Mouse (Mus musculus) left cerebral cortex, adult 6 months (tissue): Measurements from ENCODE around the gene Akap7. TPM values are rescaled to one million over a fixed set of nuclear protein-coding genes. Genes with fewer than 3 reads are reported as not detected.

Experiments
- long read RNA-seq, 2 experiments: library from polyadenylated mRNA; unstranded; transcript quantifications; one replicate each; pipeline ENCODE4 v2.0.0; 2019 to 2020
- polyA plus RNA-seq: library from polyadenylated mRNA; unstranded; fragments of <200 nt; fragmentation: Nextera tagmentation; gene quantifications from 2 replicates; pipeline ENCODE4 v1.2.3, GENCODE M21; 2021

The Akap7 gene
- polyA plus RNA-seq: 39.0 and 42.1 TPM in 2 replicates
- long read RNA-seq, experiment 1, transcript Akap7-203 (2 exons, 2,321 nt): major isoform, 137 of 163 reads
- long read RNA-seq, experiment 1, partial matches to known transcripts: 0 of 163 reads
- long read RNA-seq, experiment 1, other reads (novel, unspliced or antisense): 26 of 163 reads
- long read RNA-seq, experiment 2, transcript Akap7-203 (2 exons, 2,321 nt): major isoform, 52 of 74 reads
- long read RNA-seq, experiment 2, partial matches to known transcripts: 2 of 74 reads
- long read RNA-seq, experiment 2, other reads (novel, unspliced or antisense): 20 of 74 reads

GRCm38 (mm10) chr10:25307770-25308169 lies at the start of gene Akap7:
Akap7 (minus strand) TSS chr10:25307870.

Other genes starting within 250 kb of the Akap7 start
- 19.8 and 25.6 TPM in 2 replicates for gene Epb41l2, start 51.9 kb upstream of the Akap7 start, polyA plus RNA-seq
- not detected in 2 replicates for gene Smlr1, start 228.4 kb upstream of the Akap7 start, polyA plus RNA-seq